Mouse (Mus musculus) spleen, adult 2 months (tissue): ENCODE measurements at regions not wholly inside any gene's neighbourhood (a gene's known extent, or its start where the extent isn't known, plus 50 kb on each side); places are given as distances from the start of the nearest gene placed in this dataset.

Experiments used
- DNase-seq, 2 experiments: peaks; one replicate each; pipeline versions ENCODE4 v3.0.0 to v3.0.0-alpha.2; 2012 to 2021; ENCODE audit warnings: low spot score in 2 of 2, low read depth in 1 of 2
- H3K27ac ChIP-seq: fragments of 200-500 bp; 2 replicates; pipeline ENCODE4 v1.5.1; 2012; ENCODE audit warnings: low read length, inconsistent platforms; ENCODE audit not compliant: insufficient read depth
- H3K27me3 ChIP-seq: fragments of 200-500 bp; 2 replicates; pipeline ENCODE4 v1.6.1; 2012; ENCODE audit warnings: mild to moderate bottlenecking, moderate library complexity, low read length, inconsistent platforms; ENCODE audit not compliant: control insufficient read depth, insufficient read depth
- H3K36me3 ChIP-seq: fragments of 200-500 bp; 2 replicates; pipeline ENCODE4 v1.6.1; 2012; ENCODE audit warnings: mild to moderate bottlenecking, low read length, inconsistent platforms; ENCODE audit not compliant: control insufficient read depth, insufficient read depth
- H3K4me1 ChIP-seq: fragments of 200-500 bp; 2 replicates; pipeline ENCODE4 v1.6.1; 2011; ENCODE audit warnings: inconsistent platforms; ENCODE audit not compliant: control insufficient read depth, insufficient read depth, insufficient read length
- H3K4me3 ChIP-seq: fragments of 200-500 bp; 2 replicates; pipeline ENCODE4 v1.5.1; 2011; ENCODE audit warnings: mild to moderate bottlenecking, inconsistent platforms; ENCODE audit not compliant: insufficient read depth, insufficient read length; ENCODE audit errors: extremely low read depth
- CTCF ChIP-seq: fragments of 200-500 bp; IDR thresholded peaks from 2 replicates; pipeline ENCODE4 v1.5.1; 2011; ENCODE audit warnings: mild to moderate bottlenecking, inconsistent platforms; ENCODE audit not compliant: insufficient read depth, insufficient read length, insufficient replicate concordance; ENCODE audit errors: extremely low read depth
- POLR2A ChIP-seq: fragments of 200-500 bp; IDR thresholded peaks from 2 replicates; pipeline ENCODE4 v1.6.1; 2011; ENCODE audit warnings: low read depth, low read length, inconsistent platforms
- WGBS: fragments of 180-500 bp; shearing (Covaris S2); methylation state at CpG from one replicate; pipeline ENCODE4 v1.1.7; 2018; 5-methylcytosine and 5-hydroxymethylcytosine counted together

DNA sequence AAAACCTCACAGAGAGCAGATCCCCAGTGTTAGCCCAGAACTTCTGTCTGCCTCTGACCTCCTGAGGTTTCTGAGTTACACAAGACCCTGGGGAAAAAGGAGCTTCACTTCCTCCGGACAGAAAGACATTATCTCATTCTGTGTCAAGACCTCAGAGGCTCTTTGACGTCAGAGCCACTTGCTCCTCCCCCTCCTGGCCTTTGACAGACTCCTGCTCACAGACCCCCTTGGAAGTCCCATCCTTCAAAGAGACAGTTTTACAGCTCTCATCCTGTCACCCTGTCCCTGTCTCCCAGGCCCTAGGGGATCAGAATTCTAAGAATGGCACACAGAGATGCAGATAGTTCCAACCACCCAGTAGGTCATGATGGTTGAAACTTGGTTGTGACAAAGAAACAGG, 206.2 kb upstream of the Tnp1 start:
- H3K27ac ChIP-seq, result no peak overlapping the region
- no peak for TF ChIP-seq POLR2A
- TF ChIP-seq CTCF, result no peak
- DNase-seq, result no peak
- H3K4me1 ChIP-seq, result no peaks in the 10 kb centered on the region
- no peaks in the 10 kb centered on the region for H3K27me3 ChIP-seq
- WGBS, result 34% methylated on average over 2 of the region's 2 CpGs
- H3K36me3 ChIP-seq, result no peaks in the 10 kb centered on the region
- H3K4me3 ChIP-seq, result no peak overlapping the region

- TF ChIP-seq POLR2A, result no peak
- no peak for TF ChIP-seq CTCF
- Histone ChIP-seq H3K4me3 (no peak overlapping the region), H3K36me3 (no peaks in the 10 kb centered on the region), H3K4me1 (no peaks in the 10 kb centered on the region), H3K27me3 (no peaks in the 10 kb centered on the region), H3K27ac (no peak overlapping the region)
- 87% methylated on average over 5 of the region's 5 CpGs for WGBS
- DNase-seq, result no peak
Measured at GRCm38 (mm10) chr1:73214305-73214946, 198.7 kb upstream of the Tnp1 start.

DNA sequence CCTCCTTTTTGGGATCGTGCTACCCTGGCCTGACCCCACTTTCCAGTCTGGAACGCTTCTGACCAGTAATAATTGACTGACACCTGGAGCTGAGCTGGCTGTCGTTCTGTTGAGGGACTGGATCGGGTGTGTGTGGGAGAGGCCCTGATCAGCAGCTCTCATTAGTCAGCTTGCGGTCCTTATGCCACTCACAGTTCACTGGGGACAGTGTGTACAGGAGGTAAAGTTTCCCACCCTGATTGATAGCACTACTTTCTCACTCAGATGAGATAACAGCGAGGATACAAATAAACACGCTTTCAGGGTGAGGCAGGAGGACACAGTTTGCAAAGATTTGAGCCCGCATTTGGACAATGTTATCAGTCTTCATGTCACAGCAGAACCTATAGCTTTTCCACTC, 191.7 kb upstream of the Tnp1 start:
- Histone ChIP-seq H3K4me3 (no peak overlapping the region), H3K27ac (no peak overlapping the region), H3K36me3 (no peaks in the 10 kb centered on the region), H3K4me1 (no peaks in the 10 kb centered on the region), H3K27me3 (no peaks in the 10 kb centered on the region)
- TF ChIP-seq POLR2A (no peak), CTCF (no peak)
- 85% methylated on average over 8 of the region's 8 CpGs for WGBS
- no peak for DNase-seq

DNA sequence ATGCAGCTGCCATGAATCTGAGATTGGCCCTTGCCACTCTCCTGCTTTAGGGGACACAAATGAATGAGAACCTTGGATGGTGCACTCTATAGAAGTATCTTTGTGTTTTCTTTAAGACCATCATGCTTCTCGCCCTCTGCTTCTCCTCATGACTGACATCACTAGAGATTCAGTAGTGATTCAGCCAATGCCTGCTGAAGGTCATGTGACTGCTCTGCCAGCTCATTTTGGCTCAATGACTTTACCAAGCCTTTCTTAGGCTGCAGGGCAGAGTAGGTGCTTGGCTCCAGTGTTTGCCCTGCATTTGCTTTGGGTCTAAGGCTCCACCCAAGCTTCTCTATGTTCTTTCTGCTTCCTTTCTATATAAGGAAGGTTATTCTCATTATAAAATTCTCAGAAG, 190.1 kb upstream of the Tnp1 start:
- WGBS, result 97% methylated on average over 1 of the region's 1 CpGs
- DNase-seq, result no peak
- no peak overlapping the region for H3K4me3 ChIP-seq
- TF ChIP-seq CTCF (no peak), POLR2A (no peak)
- no peaks in the 10 kb centered on the region for H3K4me1 ChIP-seq
- H3K27me3 ChIP-seq, result no peaks in the 10 kb centered on the region
- H3K27ac ChIP-seq, result no peak overlapping the region
- H3K36me3 ChIP-seq, result no peaks in the 10 kb centered on the region

GRCm38 (mm10) chr1:73200112-73200511, 184.4 kb upstream of the Tnp1 start:
- no peak overlapping the region for H3K4me3 ChIP-seq
- WGBS, result 16% methylated on average over 2 of the region's 2 CpGs
- TF ChIP-seq POLR2A (no peak), CTCF (no peak)
- H3K4me1 ChIP-seq, result no peaks in the 10 kb centered on the region
- DNase-seq, result no peak
- no peaks in the 10 kb centered on the region for H3K27me3 ChIP-seq
- H3K36me3 ChIP-seq, result no peaks in the 10 kb centered on the region
- no peak overlapping the region for H3K27ac ChIP-seq

DNA sequence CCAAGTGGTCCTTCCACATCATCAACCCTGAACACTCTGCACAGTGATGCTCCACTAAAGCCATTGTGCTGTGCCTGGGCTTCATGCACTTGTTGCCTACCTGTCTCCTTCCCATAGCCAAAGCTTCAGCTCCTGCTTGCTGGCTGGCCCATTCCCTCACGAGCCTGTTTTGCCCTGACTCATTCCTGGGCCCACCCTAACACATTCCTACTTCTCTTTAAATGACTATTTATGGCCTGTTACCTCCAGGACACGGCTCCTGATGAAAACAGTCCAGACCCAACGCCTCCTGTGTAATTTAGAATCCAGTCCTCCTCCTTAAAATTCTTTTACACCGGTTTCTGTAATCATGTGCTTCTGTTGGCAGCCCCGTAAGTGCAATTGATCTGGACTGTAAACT, 175.1 kb upstream of the Tnp1 start:
- no peak for TF ChIP-seq POLR2A
- TF ChIP-seq CTCF, result no peak
- H3K36me3 ChIP-seq, result no peaks in the 10 kb centered on the region
- no peak for DNase-seq
- H3K4me1 ChIP-seq, result no peaks in the 10 kb centered on the region
- no peaks in the 10 kb centered on the region for H3K27me3 ChIP-seq
- no peak overlapping the region for H3K27ac ChIP-seq
- H3K4me3 ChIP-seq, result no peak overlapping the region
- WGBS, result 65% methylated on average over 5 of the region's 5 CpGs

- DNase-seq, result no peak
- H3K4me1 ChIP-seq, result no peaks in the 10 kb centered on the region
- H3K27me3 ChIP-seq, result no peaks in the 10 kb centered on the region
- WGBS, result 67% methylated on average over 2 of the region's 2 CpGs
- no peak for TF ChIP-seq POLR2A
- no peak for TF ChIP-seq CTCF
- H3K27ac ChIP-seq, result no peak overlapping the region
- no peaks in the 10 kb centered on the region for H3K36me3 ChIP-seq
- H3K4me3 ChIP-seq, result no peak overlapping the region
Measured at GRCm38 (mm10) chr1:73188796-73189195, 173.1 kb upstream of the Tnp1 start.
